Mouse (Mus musculus) CD4-positive, CD25-positive, alpha-beta regulatory T cell, adult 2 months (primary cell): ENCODE results near the gene Ms4a4c.
"Not testable (repeated sequence)": the region's sequence is repeated elsewhere in the genome, so short reads cannot be mapped to it uniquely, and the experiment has no call there.

ENCODE experiments used
- DNase-seq: peaks from one replicate; pipeline ENCODE4 v3.0.0-alpha.2; 2012; ENCODE audit warnings: low read depth, low spot score

Ms4a4c gene

GRCm38 (mm10) chr19:11404527-11404926, at the start of gene Ms4a4c:
Gene Ms4a4c, plus strand, starts transcription at chr19:11404770.
- no peak for DNase-seq

- peak; percentile 86 for DNase-seq
Measured at GRCm38 (mm10) chr19:11355730-11356129, 48.8 kb upstream of the Ms4a4c start.

- DNase-seq = peak; percentile 63
Measured at GRCm38 (mm10) chr19:11360106-11360505, 44.5 kb upstream of the Ms4a4c start.

GRCm38 (mm10) chr19:11362002-11362401, 42.6 kb upstream of the Ms4a4c start:
- peak; percentile 80 for DNase-seq

GRCm38 (mm10) chr19:11368310-11368709, 36.3 kb upstream of the Ms4a4c start:
- no peak for DNase-seq

GRCm38 (mm10) chr19:11371181-11371580, 33.4 kb upstream of the Ms4a4c start:
- DNase-seq = peak; percentile 62

GRCm38 (mm10) chr19:11375273-11375672, 29.3 kb upstream of the Ms4a4c start, which contains the start of gene Ms4a4a:
Gene Ms4a4a, plus strand, starts transcription at chr19:11375523.
- DNase-seq = no peak

- DNase-seq = no peak
Measured at GRCm38 (mm10) chr19:11376399-11376798, 28.2 kb upstream of the Ms4a4c start.

GRCm38 (mm10) chr19:11387109-11387508, 17.5 kb upstream of the Ms4a4c start:
- peak; percentile 75 for DNase-seq

- DNase-seq = peak; percentile 36
Measured at GRCm38 (mm10) chr19:11387685-11388084, 16.9 kb upstream of the Ms4a4c start.

GRCm38 (mm10) chr19:11388949-11389348, 15.6 kb upstream of the Ms4a4c start:
- DNase-seq = no peak

- DNase-seq = no peak
Measured at GRCm38 (mm10) chr19:11395769-11396168, 8.8 kb upstream of the Ms4a4c start.

- DNase-seq = peak; percentile 65
Measured at GRCm38 (mm10) chr19:11407428-11407827, 2.9 kb downstream of the Ms4a4c start.

- DNase-seq = peak; percentile 60
Measured at GRCm38 (mm10) chr19:11408591-11408990, 4.0 kb downstream of the Ms4a4c start.

- peak; percentile 54 for DNase-seq
Measured at GRCm38 (mm10) chr19:11411640-11412039, 7.1 kb downstream of the Ms4a4c start.

GRCm38 (mm10) chr19:11414084-11414483, 9.5 kb downstream of the Ms4a4c start:
- DNase-seq = peak; percentile 52

GRCm38 (mm10) chr19:11415581-11415980, 11.0 kb downstream of the Ms4a4c start:
- no peak for DNase-seq

- not testable (repeated sequence) for DNase-seq
Measured at GRCm38 (mm10) chr19:11418865-11419264, 14.3 kb downstream of the Ms4a4c start.

GRCm38 (mm10) chr19:11431209-11431608, 26.6 kb downstream of the Ms4a4c start:
- not testable (repeated sequence) for DNase-seq

GRCm38 (mm10) chr19:11435058-11435834, 30.7 kb downstream of the Ms4a4c start:
- DNase-seq = peak; percentile 62

- DNase-seq = peak; percentile 78
Measured at GRCm38 (mm10) chr19:11443338-11443737, 38.8 kb downstream of the Ms4a4c start, which contains the start of gene Ms4a4b. Gene Ms4a4b, plus strand, starts transcription at chr19:11443553.

GRCm38 (mm10) chr19:11443964-11444363, 39.4 kb downstream of the Ms4a4c start:
- peak; percentile 48 for DNase-seq

GRCm38 (mm10) chr19:11447238-11447637, 42.7 kb downstream of the Ms4a4c start:
- peak; percentile 55 for DNase-seq
